Comparison of ENCODE assay signal across 14 mouse cellular contexts in genomic region chr17:51814301-51814700, GRCm38 (mm10). TPM values are rescaled to one million over a fixed set of nuclear protein-coding genes. Genes with fewer than 3 reads are reported as not detected.
DNase-seq lines count a peak whose midpoint lies in the region; ATAC-seq lines count a peak whose summit lies in the region.
"Had no signal": no experiment of that assay in that cellular context is flagged by ENCODE, and none has a peak within 500 bp of the region (broad histone marks: within the 10 kb centered on the region; RNA-seq: fewer than 3 reads in every experiment).

No protein-coding gene starts in this region.

- H3K9me3 ChIP-seq in kidney, embryonic 15.5 days (replicated peaks), result no peaks in the 10 kb centered on the region
- H3K9me3 ChIP-seq: embryonic facial prominence, embryonic 15.5 days; intestine, embryonic 15.5 days; limb, embryonic 13.5 days had no signal

- H3K27me3 ChIP-seq in kidney, embryonic 15.5 days, result peaks cover 26% of the 10 kb centered on the region
- H3K27me3 ChIP-seq: embryonic facial prominence, embryonic 15.5 days; intestine, embryonic 15.5 days had no signal

- peaks cover 7% of the 10 kb centered on the region; the same call in 1 of the 2 replicates for H3K4me1 ChIP-seq in kidney, embryonic 15.5 days
- H3K4me1 ChIP-seq: embryonic facial prominence, embryonic 15.5 days; limb, embryonic 13.5 days had no signal

- ATAC-seq in kidney, embryonic 15.5 days (replicated peaks; ENCODE audit: low FRiP score), result no peak
- peak; percentile 86 for ATAC-seq in granulocyte monocyte progenitor cell, adult 5-6 weeks (replicated peaks; ENCODE audit: poor library complexity, severe bottlenecking)

- DNase-seq in embryo, embryonic 10.5 days (ENCODE audit: low spot score), result peak; percentile 11
- DNase-seq in embryo, embryonic 11 days, result no peak
- no peak for DNase-seq in kidney, adult 18-20 months
- peak; percentile 60 to 67 for DNase-seq in natural killer cell, adult 2 months (ENCODE audit: low spot score in 2 of 2)
- DNase-seq in adrenal gland, postnatal 10 days, result no peak
- DNase-seq in left cerebral cortex, postnatal 14 days (ENCODE audit: low spot score in 2 of 2), result no peak
- DNase-seq: cerebellum, adult 2 months; right cerebral cortex, postnatal 25 days had no signal

- 0 out of 2 replicates have a peak overlapping the region, but pooled peaks have one; percentile 91 for H3K4me2 ChIP-seq in kidney, embryonic 15.5 days

- WGBS in kidney, embryonic 15.5 days, result 26% methylated on average over 6 of the region's 6 CpGs

- intact Hi-C loops in left cerebral cortex, postnatal 14 days (cut with DNase I), result no loop called here

- no peaks in the 10 kb centered on the region for H3K36me3 ChIP-seq in kidney, embryonic 15.5 days
- H3K36me3 ChIP-seq: embryonic facial prominence, embryonic 15.5 days; intestine, embryonic 15.5 days; limb, embryonic 13.5 days had no signal

- H3K9ac ChIP-seq in kidney, embryonic 15.5 days, result no peak overlapping the region

- no peak overlapping the region for H3K4me3 ChIP-seq in kidney, embryonic 15.5 days (replicated peaks)

- no peak overlapping the region for H3K27ac ChIP-seq in kidney, embryonic 15.5 days
- H3K27ac ChIP-seq: intestine, embryonic 15.5 days; limb, embryonic 13.5 days; macrophage had no signal

RNA-seq across cellular contexts. Expression of gene Satb1, which starts 18.8 kb away (rescaled TPM):
- polyA plus RNA-seq in kidney, embryonic 15.5 days (2015; fragmentation: Nextera tagmentation; extraction: Ambion mirVana), result 6.7 and 7.4 TPM in 2 replicates
- total RNA-seq in granulocyte monocyte progenitor cell, adult 5-6 weeks (2014; fragmentation: Nextera tagmentation), result 33.7 and 43.3 TPM in 2 replicates
- total RNA-seq in granulocyte monocyte progenitor cell, adult 5-6 weeks (2017), result 12.1 and 16.2 TPM in 2 replicates
- 10 to 100 TPM; 26.4 to 27.5 TPM for total RNA-seq in adrenal gland, postnatal 10 days (2021)
- 100 to 1,000 TPM; 142 to 148 TPM for total RNA-seq in left cerebral cortex, postnatal 14 days (2021)

Comparison
In these comparisons a context has a peak if more than half of its experiments do, and no peak if none do; other contexts are left out.
1. DNase-seq: peak in embryo, embryonic 10.5 days (single experiment) and natural killer cell, adult 2 months (2 of 2); none in embryo, embryonic 11 days (single experiment), kidney, adult 18-20 months (single experiment), adrenal gland, postnatal 10 days (single experiment) and left cerebral cortex, postnatal 14 days (0 of 2).